Mouse (Mus musculus) T-cell, adult 2 months (primary cell): ENCODE data around the gene Vwa2.

Experiments
- DNase-seq: peaks from one replicate; pipeline ENCODE4 v3.0.0; 2022; ENCODE audit warnings: low spot score

The Vwa2 gene

GRCm38 (mm10) chr19:56873816-56874600, at the start of gene Vwa2:
Vwa2 (plus strand) TSS chr19:56874249.
- no peak for DNase-seq

GRCm38 (mm10) chr19:56826047-56826631, 47.9 kb upstream of the Vwa2 start, which contains the start of gene Tdrd1:
Tdrd1 (plus strand) TSS chr19:56826209.
- no peak for DNase-seq

GRCm38 (mm10) chr19:56828305-56828704, 45.7 kb upstream of the Vwa2 start:
- no peak for DNase-seq

GRCm38 (mm10) chr19:56829267-56829666, 44.8 kb upstream of the Vwa2 start:
- no peak for DNase-seq

GRCm38 (mm10) chr19:56830163-56830562, 43.9 kb upstream of the Vwa2 start:
- no peak for DNase-seq

- DNase-seq = no peak
These were observed 38.7 kb upstream of the Vwa2 start for GRCm38 (mm10) chr19:56835340-56835739.

GRCm38 (mm10) chr19:56838942-56839706, 34.9 kb upstream of the Vwa2 start:
- no peak for DNase-seq

- DNase-seq = no peak
These were observed 31.1 kb upstream of the Vwa2 start for GRCm38 (mm10) chr19:56842974-56843373.

GRCm38 (mm10) chr19:56852590-56852989, 21.5 kb upstream of the Vwa2 start:
- no peak for DNase-seq

GRCm38 (mm10) chr19:56856455-56856854, 17.6 kb upstream of the Vwa2 start:
- DNase-seq = no peak

- no peak for DNase-seq
These were observed 6.3 kb upstream of the Vwa2 start for GRCm38 (mm10) chr19:56867701-56868100.

- no peak for DNase-seq
These were observed 709 bp downstream of the Vwa2 start for GRCm38 (mm10) chr19:56874601-56875315.

- no peak for DNase-seq
These were observed 3.3 kb downstream of the Vwa2 start for GRCm38 (mm10) chr19:56877364-56877763.

- no peak for DNase-seq
These were observed 13.8 kb downstream of the Vwa2 start for GRCm38 (mm10) chr19:56887879-56888278.

- no peak for DNase-seq
These were observed 14.6 kb downstream of the Vwa2 start for GRCm38 (mm10) chr19:56888654-56889053.

GRCm38 (mm10) chr19:56891438-56891837, 17.4 kb downstream of the Vwa2 start:
- DNase-seq = no peak

GRCm38 (mm10) chr19:56892586-56892985, 18.5 kb downstream of the Vwa2 start:
- no peak for DNase-seq

GRCm38 (mm10) chr19:56893326-56893725, 19.3 kb downstream of the Vwa2 start:
- no peak for DNase-seq

- no peak for DNase-seq
These were observed 23.6 kb downstream of the Vwa2 start for GRCm38 (mm10) chr19:56897654-56898053.

- no peak for DNase-seq
These were observed 30.0 kb downstream of the Vwa2 start for GRCm38 (mm10) chr19:56904095-56904494.

- DNase-seq = no peak
These were observed 31.3 kb downstream of the Vwa2 start for GRCm38 (mm10) chr19:56905395-56905794.

GRCm38 (mm10) chr19:56907850-56908249, 33.8 kb downstream of the Vwa2 start:
- DNase-seq = no peak
